Mouse (Mus musculus) adrenal gland, postnatal 36 days (tissue): ENCODE data around the gene Usp51. TPM values are rescaled to one million over a fixed set of nuclear protein-coding genes. Genes with fewer than 3 reads are reported as not detected.
A peak's percentile ranks its signal among the peaks of the same experiment; 100 is the strongest.
"Not testable (repeated sequence)": the region's sequence is repeated elsewhere in the genome, so short reads cannot be mapped to it uniquely, and the experiment has no call there.

ENCODE experiments used
- DNase-seq, 2 experiments: peaks; one replicate each; pipeline ENCODE4 v3.0.0; 2021; ENCODE audit warnings: mixed read lengths in 1 of 2
- long read RNA-seq, 2 experiments: library from polyadenylated mRNA; stranded (forward); transcript quantifications; one replicate each; pipeline ENCODE4 v2.0.0; 2021; ENCODE audit warnings: borderline sequencing depth in 2 of 2
- total RNA-seq, 2 experiments: library from RNA; stranded (reverse); gene quantifications; 2 replicates each; pipeline ENCODE4 v1.2.3; 2021

Gene Usp51
- total RNA-seq: 1 to 10 TPM; 2.1 to 2.8 TPM
- long read RNA-seq, experiment 1, partial matches to known transcripts: 0 of 3 reads
- long read RNA-seq, experiment 1, other reads (novel, unspliced or antisense): 0 of 3 reads
- long read RNA-seq, experiment 2: 0 reads

GRCm38 (mm10) chrX:153006387-153006841 lies at the start of gene Usp51:
Usp51 (plus strand) TSS chrX:153006469.
- peak; percentile 43 to 49 for DNase-seq

GRCm38 (mm10) chrX:152969606-152970005 lies 36.7 kb upstream of the Usp51 start:
- DNase-seq: no peak

DNA sequence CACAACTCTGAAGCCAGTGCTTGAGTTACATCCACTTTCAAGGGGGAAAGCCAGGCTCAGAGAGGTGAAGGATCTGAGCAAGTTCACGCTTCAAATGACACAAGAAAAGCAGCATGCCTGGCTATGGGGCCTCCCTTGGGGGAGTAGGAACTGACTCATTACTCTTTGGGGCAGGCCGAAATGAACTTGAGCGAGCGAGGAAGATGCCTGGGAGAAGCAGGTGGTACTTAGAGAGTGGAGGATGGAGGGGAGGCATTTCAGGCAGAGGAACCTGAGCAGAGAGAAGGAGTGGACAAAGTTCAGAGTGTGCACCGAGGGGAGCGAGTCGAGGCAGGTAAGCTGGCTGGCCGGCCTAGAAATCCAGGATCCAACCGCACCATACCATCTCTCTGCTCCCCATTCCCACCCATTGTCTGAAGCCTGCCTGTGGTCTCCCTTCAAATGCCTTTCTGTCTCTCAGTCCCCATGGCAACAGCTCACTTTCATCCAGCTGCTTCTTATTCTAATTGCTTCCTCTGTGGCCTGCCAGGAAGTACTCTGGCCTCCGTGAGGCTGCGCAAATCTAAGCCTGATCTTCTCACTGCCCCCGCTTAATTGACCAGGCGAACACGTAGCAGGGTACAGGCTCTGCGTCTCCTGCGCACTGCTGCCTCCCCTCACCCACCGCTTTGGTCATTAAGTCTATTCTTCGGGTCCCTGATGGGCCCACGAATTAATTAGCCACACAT lies 32.6 kb upstream of the Usp51 start:
- DNase-seq: not testable (repeated sequence)

DNA sequence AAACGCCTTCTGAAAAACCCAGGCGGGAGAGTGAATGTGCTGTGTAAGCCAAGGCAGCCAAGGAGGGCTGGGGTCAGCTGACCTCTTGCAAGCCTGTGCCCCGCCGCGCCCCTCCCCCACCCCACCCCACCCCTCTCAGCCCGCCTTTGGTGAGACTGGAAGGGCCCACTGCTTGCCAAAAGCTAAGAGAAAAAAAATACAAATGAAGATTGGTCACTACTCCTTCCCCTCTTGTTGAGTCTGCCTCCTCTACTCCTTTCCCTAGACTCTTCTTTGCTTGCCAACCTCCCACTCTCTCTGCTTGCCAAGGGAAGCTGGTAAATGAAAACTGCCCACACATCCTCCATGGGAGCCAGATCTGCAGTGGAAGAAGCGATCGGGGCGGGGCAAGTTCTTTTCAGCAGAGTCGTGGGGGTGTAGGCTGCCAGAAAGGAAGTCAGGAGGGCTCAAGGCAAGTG lies 32.0 kb upstream of the Usp51 start:
- DNase-seq: no peak

- DNase-seq: no peak
Measured at GRCm38 (mm10) chrX:152976538-152976937, 29.7 kb upstream of the Usp51 start.

- DNase-seq: no peak
Measured at GRCm38 (mm10) chrX:152985009-152985408, 21.3 kb upstream of the Usp51 start.

GRCm38 (mm10) chrX:152989852-152990251 lies 16.4 kb upstream of the Usp51 start:
- not testable (repeated sequence) for DNase-seq

DNA sequence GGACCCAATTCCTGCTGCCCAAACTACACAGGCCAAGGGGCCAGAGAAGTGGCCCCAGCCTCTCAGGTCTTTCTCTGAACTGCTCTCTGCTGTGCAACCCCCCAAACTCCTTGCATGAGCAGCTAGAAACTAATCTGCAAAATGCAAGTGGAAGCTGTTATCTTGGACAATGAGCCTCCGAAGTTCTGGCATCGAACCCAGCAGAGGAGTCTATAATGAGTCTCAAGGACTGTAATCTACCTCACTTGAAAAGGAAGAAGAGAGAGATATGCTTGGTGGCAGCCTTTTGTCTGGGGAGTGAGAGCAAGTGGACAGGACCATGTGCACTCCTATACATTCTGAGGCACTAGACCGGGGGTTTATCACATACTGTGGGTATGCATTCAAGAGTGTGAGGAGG lies 10.2 kb upstream of the Usp51 start:
- DNase-seq: not testable (repeated sequence)

GRCm38 (mm10) chrX:153007021-153007684 lies 884 bp downstream of the Usp51 start:
- DNase-seq: peak; percentile 71 to 84

GRCm38 (mm10) chrX:153007685-153008047 lies 1.4 kb downstream of the Usp51 start:
- DNase-seq: no peak

GRCm38 (mm10) chrX:153025255-153025654 lies 19.0 kb downstream of the Usp51 start:
- not testable (repeated sequence) for DNase-seq

GRCm38 (mm10) chrX:153025709-153026108 lies 19.4 kb downstream of the Usp51 start:
- DNase-seq: not testable (repeated sequence)

DNA sequence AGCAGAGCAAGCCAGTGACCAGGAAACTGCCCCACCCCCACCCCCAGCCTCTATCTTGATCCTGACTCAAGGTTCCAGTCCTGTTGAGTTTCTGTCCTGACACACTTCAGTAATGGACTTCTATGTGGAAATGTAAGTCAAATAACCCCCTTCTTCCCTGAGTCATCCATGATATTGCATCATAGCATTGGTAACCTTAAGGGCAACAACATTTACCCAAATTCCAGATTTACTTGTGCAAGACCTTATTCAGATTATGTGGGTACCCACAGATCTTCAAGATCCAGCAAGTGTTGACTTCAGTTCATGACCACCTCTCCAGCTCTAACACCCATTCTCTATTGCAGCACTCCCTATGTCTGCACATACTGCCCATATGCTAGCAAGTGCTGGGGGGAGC lies 25.3 kb downstream of the Usp51 start:
- DNase-seq: not testable (repeated sequence)

GRCm38 (mm10) chrX:153037087-153037971 lies 31.1 kb downstream of the Usp51 start, which contains the start of gene Mageh1:
Mageh1 (minus strand) TSS chrX:153037575.
- peak; percentile 80 to 85 for DNase-seq

- not testable (repeated sequence) for DNase-seq
Measured at GRCm38 (mm10) chrX:153037972-153038744, 31.9 kb downstream of the Usp51 start.

Other genes with a start within 250 kb of the Usp51 start
- gene Shroom2, start 237.0 kb upstream of the Usp51 start, total RNA-seq: 10 to 100 TPM in 1 of 2 experiments, 1 to 10 TPM in 1; 5.7 to 10.2 TPM
- not detected for gene Gpr143, start 224.5 kb upstream of the Usp51 start, total RNA-seq
- gene Mageh1, start 31.1 kb downstream of the Usp51 start, total RNA-seq: 10 to 100 TPM; 21.9 to 24.2 TPM
- not detected for gene Foxr2, start 112.3 kb downstream of the Usp51 start, total RNA-seq
- gene Rragb, start 133.5 kb downstream of the Usp51 start, total RNA-seq: 1 to 10 TPM; 6.3 to 8.5 TPM
- 1 to 10 TPM in 1 of 2 experiments, under 1 TPM in 1; 0.99 to 1.4 TPM for gene Klf8, start 231.0 kb downstream of the Usp51 start, total RNA-seq